Mouse (Mus musculus): ENCODE measurements around the gene F3. TPM values are rescaled to one million over a fixed set of nuclear protein-coding genes. Genes with fewer than 3 reads are reported as not detected.
A peak's percentile ranks its signal among the peaks of the same experiment; 100 is the strongest.
"Not testable (repeated sequence)": the region's sequence is repeated elsewhere in the genome, so short reads cannot be mapped to it uniquely, and the experiment has no call there.

Gene F3
- total RNA-seq, 2 experiments from 2014 or later, result 7.9 to 16.6 TPM

DNA sequence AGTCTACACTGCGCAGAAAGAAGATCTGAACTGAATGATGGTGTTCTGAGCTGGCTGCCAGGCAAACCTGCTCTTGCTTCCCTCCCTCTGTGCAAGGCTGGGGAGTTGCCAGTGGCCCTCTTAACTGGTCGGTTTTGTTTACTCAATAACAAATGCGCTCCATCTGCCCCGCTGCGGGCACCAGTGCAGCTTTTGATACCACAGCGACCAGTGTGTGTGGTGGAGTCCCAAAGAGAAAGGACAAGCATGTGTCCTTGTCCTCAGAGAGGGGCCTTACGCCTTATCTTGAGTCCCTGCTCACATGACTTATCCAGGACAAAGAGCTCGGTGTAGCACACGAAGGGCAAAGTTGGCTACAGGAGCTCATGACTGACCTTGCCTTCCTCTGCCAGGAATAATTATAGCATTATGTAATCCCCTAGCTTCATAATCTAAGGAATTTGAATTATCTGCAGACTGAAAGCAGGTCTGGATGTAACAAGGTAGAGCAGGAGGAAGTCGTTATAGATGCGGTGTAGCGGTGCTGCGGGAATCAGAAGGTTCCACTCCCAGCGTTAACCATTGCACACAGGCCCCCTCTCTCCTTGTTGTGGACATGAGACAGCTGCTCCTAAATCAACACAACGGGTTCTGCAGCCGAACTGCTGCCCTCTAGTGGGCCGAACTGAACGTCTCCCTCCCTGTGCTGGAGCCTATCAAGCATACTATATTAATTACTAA lies 12.8 kb downstream of the F3 start:
- DNase-seq (ENCODE audit: low spot score in 2 of 2), result peak; percentile 71 to 79

DNA sequence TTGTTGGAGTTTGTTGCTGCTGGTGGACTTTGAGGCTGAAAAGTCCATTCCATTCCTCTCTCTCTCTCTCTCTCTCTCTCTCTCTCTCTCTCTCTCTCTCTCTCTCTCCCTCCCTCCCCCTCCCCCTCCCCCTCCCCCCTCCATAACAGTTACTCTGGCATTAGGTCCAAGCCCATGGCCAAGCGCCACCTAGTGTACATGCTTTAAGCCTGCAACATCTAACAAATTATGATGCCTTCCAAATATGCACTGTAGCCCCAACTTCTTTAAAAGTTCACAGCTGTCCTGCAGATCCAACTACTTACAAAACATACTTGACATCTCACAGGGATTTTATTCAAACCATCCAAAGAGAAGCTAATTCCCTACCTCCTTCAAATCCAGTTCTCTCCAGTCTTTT lies 14.1 kb downstream of the F3 start:
- DNase-seq (ENCODE audit: low spot score in 2 of 2), result no peak

DNA sequence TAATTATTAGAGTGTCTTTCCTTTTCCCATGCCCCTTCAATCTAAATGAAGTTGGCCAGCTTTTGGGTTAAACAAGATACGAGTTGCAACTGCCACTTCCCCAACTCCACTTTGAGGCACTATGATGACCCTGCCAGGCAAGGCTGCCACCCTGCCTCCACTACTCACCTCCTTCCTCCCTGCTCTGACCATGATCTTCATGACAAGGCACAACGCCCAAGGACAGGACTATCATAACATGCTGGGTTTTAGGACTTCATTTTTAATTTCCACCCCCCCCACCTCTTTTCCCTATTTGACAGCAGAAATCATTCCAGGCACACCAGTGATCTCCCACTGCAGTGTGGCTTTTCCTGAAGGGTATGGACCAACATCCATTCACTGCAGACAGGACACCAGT lies 14.6 kb downstream of the F3 start:
- DNase-seq (ENCODE audit: low spot score in 2 of 2), result no peak

DNA sequence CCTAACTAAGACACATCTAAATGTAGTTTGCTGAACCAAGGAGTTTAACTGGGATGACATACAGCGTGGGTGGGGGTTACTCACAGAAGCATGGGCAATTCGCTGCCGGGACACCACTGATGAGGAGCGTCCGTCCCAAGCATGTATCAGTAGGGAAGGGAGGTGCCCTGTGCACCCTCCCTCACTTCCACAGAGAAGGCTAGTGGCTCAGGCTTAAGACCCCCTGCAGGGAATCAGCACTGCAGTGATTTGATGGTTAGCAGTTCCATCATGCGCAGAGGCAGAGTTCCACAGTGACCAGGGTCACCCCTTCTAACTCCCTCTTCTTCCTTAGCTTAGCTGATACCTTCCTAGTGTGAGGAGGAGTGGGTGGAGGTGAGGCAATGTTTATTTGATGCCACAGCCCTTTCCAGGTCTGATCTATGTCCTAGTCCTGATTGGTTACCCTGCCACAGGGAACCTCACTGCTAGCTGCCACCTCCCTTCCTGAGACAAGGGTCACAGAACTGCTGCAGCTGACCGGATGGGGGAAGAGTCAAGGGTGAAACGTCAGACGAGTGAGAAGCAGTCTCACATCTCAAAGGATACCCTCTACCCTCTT lies 15.5 kb downstream of the F3 start:
- no peak for DNase-seq (ENCODE audit: low spot score in 2 of 2)

DNA sequence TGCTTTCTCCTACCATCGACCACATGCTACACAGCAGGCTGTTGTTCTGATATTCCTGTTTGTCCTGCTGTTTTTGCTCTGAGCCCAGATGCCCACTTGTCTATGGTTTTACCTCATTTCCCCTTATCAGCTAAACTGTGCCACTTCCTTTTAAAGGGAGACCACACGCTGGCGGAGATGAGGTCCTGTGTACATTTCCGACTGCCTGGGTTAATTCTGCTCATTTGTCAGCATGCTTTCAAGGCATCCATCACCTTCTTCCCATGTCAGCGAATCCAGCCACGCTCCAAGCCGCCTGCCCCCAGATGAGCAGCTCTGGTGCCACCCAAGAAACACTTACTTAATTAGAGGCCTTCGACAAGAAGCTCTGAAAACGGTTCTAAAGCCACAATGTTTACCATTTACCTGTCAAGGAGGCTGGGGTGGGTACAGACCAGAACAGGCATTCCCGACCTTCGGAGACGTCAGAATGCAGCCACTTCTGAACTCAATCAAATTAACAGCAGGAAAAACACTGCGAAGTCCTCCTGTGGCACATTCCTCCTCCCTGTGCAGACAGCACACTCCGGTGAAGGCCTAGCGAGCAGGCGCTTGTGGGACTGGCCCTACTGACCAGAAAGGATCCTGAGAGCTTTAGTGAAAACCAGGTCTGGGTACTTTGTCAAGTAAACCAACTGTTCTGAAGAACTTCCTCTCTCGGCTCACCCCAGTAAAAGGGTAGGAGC lies 16.3 kb downstream of the F3 start:
- no peak for DNase-seq (ENCODE audit: low spot score in 2 of 2)

- DNase-seq (ENCODE audit: low spot score in 2 of 2), result not testable (repeated sequence)
Observed at GRCm38 (mm10) chr3:121741186-121741848, 18.0 kb downstream of the F3 start.

- not testable (repeated sequence) for DNase-seq (ENCODE audit: low spot score in 2 of 2)
Observed at GRCm38 (mm10) chr3:121754319-121755090, 31.2 kb downstream of the F3 start.

GRCm38 (mm10) chr3:121755152-121755551 lies 31.8 kb downstream of the F3 start:
- no peak for DNase-seq (ENCODE audit: low spot score in 2 of 2)

- no peak for DNase-seq (ENCODE audit: low spot score in 2 of 2)
Observed at GRCm38 (mm10) chr3:121758373-121758772, 35.0 kb downstream of the F3 start.

DNA sequence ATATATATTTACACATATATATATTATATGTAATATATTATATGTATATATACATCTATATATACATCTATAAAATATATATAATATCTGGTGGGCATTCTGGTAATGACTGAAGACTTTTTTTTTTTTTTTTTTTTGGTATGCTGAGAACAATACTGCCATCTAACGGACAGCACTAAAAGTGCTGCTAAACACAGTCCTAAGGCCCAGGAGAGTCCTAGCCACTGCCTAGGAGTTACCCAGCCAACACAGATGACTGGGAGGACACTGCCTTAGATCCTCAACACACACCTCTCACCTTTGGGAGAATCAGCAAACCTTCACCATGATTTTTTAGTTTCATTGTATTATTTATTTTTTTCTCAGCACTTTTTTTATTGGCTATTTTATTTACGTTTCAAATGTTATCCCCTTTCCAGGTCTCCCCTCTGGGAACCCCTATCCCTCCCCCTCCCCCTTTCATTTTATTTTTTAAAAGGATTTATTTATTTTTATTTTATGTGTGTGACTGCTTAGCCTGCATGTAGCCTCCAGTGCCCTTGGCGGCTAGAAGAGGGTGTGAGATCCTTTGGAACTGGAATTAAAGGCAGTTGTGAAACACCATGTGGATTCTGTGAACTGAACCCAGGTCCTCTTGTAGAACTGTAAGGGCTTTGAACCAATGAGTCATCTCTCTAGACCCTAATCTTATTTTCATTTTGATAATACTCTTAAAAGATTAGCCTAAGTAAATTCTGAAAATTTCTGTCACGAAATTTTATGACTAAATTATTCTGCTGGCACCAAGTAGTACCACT lies 38.9 kb downstream of the F3 start:
- DNase-seq (ENCODE audit: low spot score in 2 of 2), result no peak

GRCm38 (mm10) chr3:121766048-121766447 lies 42.7 kb downstream of the F3 start:
- no peak for DNase-seq (ENCODE audit: low spot score in 2 of 2)

- DNase-seq (ENCODE audit: low spot score in 2 of 2), result no peak
Observed at GRCm38 (mm10) chr3:121766818-121767217, 43.5 kb downstream of the F3 start.

GRCm38 (mm10) chr3:121768770-121769169 lies 45.4 kb downstream of the F3 start:
- DNase-seq (ENCODE audit: low spot score in 2 of 2), result no peak

- not testable (repeated sequence) for DNase-seq (ENCODE audit: low spot score in 2 of 2)
Observed at GRCm38 (mm10) chr3:121773336-121773735, 50.0 kb downstream of the F3 start.

DNA sequence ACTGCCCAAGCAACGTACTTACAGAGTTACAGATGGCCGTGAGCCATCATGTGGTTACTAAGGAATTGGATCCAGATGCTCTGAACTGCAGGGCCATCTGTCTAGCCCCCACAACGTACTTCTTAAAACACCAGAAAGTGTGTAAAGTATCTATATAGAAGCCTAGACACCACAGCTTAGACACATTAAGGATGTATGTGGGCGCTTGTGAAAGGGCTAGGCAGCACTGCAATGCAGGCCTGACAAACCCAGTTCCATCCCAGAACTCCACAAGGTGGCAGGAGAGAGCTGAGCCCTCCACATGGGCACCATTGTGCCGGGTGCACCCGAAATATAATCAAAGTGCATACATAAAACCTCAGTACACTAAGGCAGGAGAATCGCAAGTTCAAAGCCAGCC lies 54.6 kb downstream of the F3 start:
- peak; percentile 29 to 51 for DNase-seq (ENCODE audit: low spot score in 2 of 2)

GRCm38 (mm10) chr3:121783020-121783419 lies 59.7 kb downstream of the F3 start:
- DNase-seq (ENCODE audit: low spot score in 2 of 2), result no peak

Measured in adrenal gland, adult 18-20 months (tissue).